Comparison of ENCODE assay signal across 8 mouse cellular contexts in genomic region chr1:164457531-164458244, GRCm38 (mm10). TPM values are rescaled to one million over a fixed set of nuclear protein-coding genes. Genes with fewer than 3 reads are reported as not detected.
DNase-seq lines count a peak whose midpoint lies in the region; ATAC-seq and TF ChIP-seq lines count a peak whose summit lies in the region.

No protein-coding gene starts in this region.

- WGBS in embryonic facial prominence, embryonic 12.5 days, result under 1% methylated on average over 76 of the region's 76 CpGs
- under 1% methylated on average over 56 of the region's 76 CpGs for WGBS in limb, embryonic 15.5 days
- WGBS in midbrain, embryonic 14.5 days, result under 1% methylated on average over 64 of the region's 76 CpGs

- H3K27me3 ChIP-seq in Patski, result no peaks in the 10 kb centered on the region
- H3K27me3 ChIP-seq in embryonic facial prominence, embryonic 12.5 days, result peaks cover 57% of the 10 kb centered on the region
- peaks cover 56% of the 10 kb centered on the region for H3K27me3 ChIP-seq in limb, embryonic 15.5 days
- peaks cover 3% of the 10 kb centered on the region; the same call in 1 of the 2 replicates for H3K27me3 ChIP-seq in midbrain, embryonic 14.5 days (ENCODE audit: control insufficient read depth, insufficient read depth, low read length)

- H3K4me2 ChIP-seq in embryonic facial prominence, embryonic 12.5 days (replicated peaks), result peak overlapping the region; percentile 89
- H3K4me2 ChIP-seq in limb, embryonic 15.5 days, result peak overlapping the region; percentile 90
- H3K4me2 ChIP-seq in midbrain, embryonic 14.5 days (ENCODE audit: low read length), result peak overlapping the region; percentile 61

- peak; percentile 53 for DNase-seq in cerebellum, adult 11 months
- no peak for DNase-seq in cerebellum, adult 9-10 months
- DNase-seq in Patski (ENCODE audit: low read depth, low spot score), result no peak
- DNase-seq in heart, postnatal 14 days, result peak; percentile 77
- DNase-seq in midbrain, embryonic 14.5 days, result peak; percentile 94
- peak; percentile 81 for DNase-seq in testis, postnatal 10 days (ENCODE audit: low spot score)

- TF ChIP-seq CTCF in Patski (IDR thresholded peaks at IDR 0.05), result no peak

- CTCF ChIA-PET in Patski (lab: Charles Lee), result interaction anchor here (0.8 to 1.4 kb wide), 4 partner anchors 80 to 663 kb away, joined by 3 read pairs; no protein-coding TSS in a partner anchor

- in situ Hi-C loops in Patski (cut with MboI; ENCODE audit: low pct_unique_long_range_greater_than_20kb), result no loop called here

- no peaks in the 10 kb centered on the region for H3K36me3 ChIP-seq in embryonic facial prominence, embryonic 12.5 days
- H3K36me3 ChIP-seq in limb, embryonic 15.5 days, result no peaks in the 10 kb centered on the region
- H3K36me3 ChIP-seq in midbrain, embryonic 14.5 days (ENCODE audit: control insufficient read depth, insufficient read depth, low read length), result peaks cover 9% of the 10 kb centered on the region

- peak overlapping the region; percentile 56 for H3K4me3 ChIP-seq in embryonic facial prominence, embryonic 12.5 days
- H3K4me3 ChIP-seq in limb, embryonic 15.5 days, result peak overlapping the region; percentile 67
- peak overlapping the region; percentile 58 for H3K4me3 ChIP-seq in midbrain, embryonic 14.5 days (replicated peaks; ENCODE audit: low read depth, low read length)

- H3K4me1 ChIP-seq in embryonic facial prominence, embryonic 12.5 days, result peaks cover 17% of the 10 kb centered on the region
- peaks cover 32% of the 10 kb centered on the region for H3K4me1 ChIP-seq in limb, embryonic 15.5 days
- H3K4me1 ChIP-seq in midbrain, embryonic 14.5 days (ENCODE audit: control insufficient read depth, insufficient read depth, low read length), result peaks cover 31% of the 10 kb centered on the region

- intact Hi-C loops in heart, postnatal 14 days (cut with DNase I), result loop anchor here (5.0 kb wide), 2 partner anchors 230 to 660 kb away; no protein-coding TSS in a partner anchor

- POLR2A ChIA-PET in Patski (lab: Charles Lee), result interaction anchor here (0.5 to 2.1 kb wide), 12 partner anchors 12 to 662 kb away, joined by 3 to 14 read pairs (median 4); no protein-coding TSS in a partner anchor

- peak; percentile 33 for ATAC-seq in Patski
- ATAC-seq in embryonic facial prominence, embryonic 12.5 days (ENCODE audit: insufficient number of reproducible peaks, insufficient read depth, low FRiP score, low TSS enrichment), result peak; percentile 79
- peak; percentile 79 for ATAC-seq in limb, embryonic 15.5 days (ENCODE audit: insufficient number of reproducible peaks, low FRiP score, low TSS enrichment, low read depth)
- peak; percentile 91 for ATAC-seq in midbrain, embryonic 14.5 days (ENCODE audit: low FRiP score, low TSS enrichment)

- no peaks in the 10 kb centered on the region for H3K9me3 ChIP-seq in embryonic facial prominence, embryonic 12.5 days
- H3K9me3 ChIP-seq in limb, embryonic 15.5 days, result no peaks in the 10 kb centered on the region
- no peaks in the 10 kb centered on the region for H3K9me3 ChIP-seq in midbrain, embryonic 14.5 days (ENCODE audit: control insufficient read depth, low read length)

- peak overlapping the region; percentile 43 for H3K9ac ChIP-seq in embryonic facial prominence, embryonic 12.5 days
- H3K9ac ChIP-seq in limb, embryonic 15.5 days, result peak overlapping the region; percentile 65
- H3K9ac ChIP-seq in midbrain, embryonic 14.5 days (replicated peaks; ENCODE audit: low read length), result peak overlapping the region; percentile 71

- 0 out of 2 replicates have a peak overlapping the region, but pooled peaks have one; percentile 41 for H3K27ac ChIP-seq in embryonic facial prominence, embryonic 12.5 days
- H3K27ac ChIP-seq in limb, embryonic 15.5 days, result peak overlapping the region; percentile 61; the same call in 1 of the 2 replicates
- peak overlapping the region; percentile 97 for H3K27ac ChIP-seq in midbrain, embryonic 14.5 days (replicated peaks; ENCODE audit: low read depth, low read length)

RNA-seq across cellular contexts. Expression of gene Atp1b1, which starts 0.5 kb away (rescaled TPM):
- 1,457 TPM for polyA plus RNA-seq in Patski (2021)
- polyA plus RNA-seq in embryonic facial prominence, embryonic 12.5 days (2016; fragmentation: Nextera tagmentation; extraction: Ambion mirVana), result 10.4 and 12.6 TPM in 2 replicates
- 100 to 1,000 TPM; 452 to 466 TPM for total RNA-seq in heart, postnatal 14 days (2021)
- 23.6 and 26.4 TPM in 2 replicates for polyA plus RNA-seq in limb, embryonic 15.5 days (2015; fragmentation: Nextera tagmentation; extraction: Ambion mirVana)
- 133 and 164 TPM in 2 replicates for polyA plus RNA-seq in midbrain, embryonic 14.5 days (2014; fragmentation: Nextera tagmentation; extraction: Ambion mirVana)

Comparison
In these comparisons a context has a peak if more than half of its experiments do, and no peak if none do; other contexts are left out.
1. DNase-seq: peak in cerebellum, adult 11 months (single experiment), heart, postnatal 14 days (2 of 2), midbrain, embryonic 14.5 days (single experiment) and testis, postnatal 10 days (single experiment); none in cerebellum, adult 9-10 months (single experiment) and Patski (single experiment).
2. ATAC-seq: peak in every context shown above with its lines; median percentile 91 in midbrain, embryonic 14.5 days; 79 in embryonic facial prominence, embryonic 12.5 days; 79 in limb, embryonic 15.5 days; 33 in Patski.
3. H3K27ac ChIP-seq: peak in every context shown above with its lines; median percentile 97 in midbrain, embryonic 14.5 days; 61 in limb, embryonic 15.5 days; 41 in embryonic facial prominence, embryonic 12.5 days.
4. Peak in every context shown above with its lines, with median percentiles within 50 percentile points of each other: H3K4me2 ChIP-seq, H3K4me3 ChIP-seq and H3K9ac ChIP-seq.